Mouse (Mus musculus) intestine, embryonic 15.5 days (tissue): ENCODE measurements at regions not wholly inside any gene's neighbourhood (a gene's known extent, or its start where the extent isn't known, plus 50 kb on each side); places are given as distances from the start of the nearest gene placed in this dataset.

Source experiments
- ATAC-seq: fragments of 200-750 bp; cut with Nextera tagmentation; 2 replicates; pipeline ENCODE4 v1.8.0; 2017; ENCODE audit warnings: moderate TSS enrichment, moderate library complexity
- H3K27ac ChIP-seq: fragments of 300-500 bp; sonication (generic); 2 replicates; pipeline ENCODE4 v1.5.1; 2015; ENCODE audit warnings: mild to moderate bottlenecking, inconsistent platforms
- H3K27me3 ChIP-seq: fragments of 300-500 bp; sonication (generic); replicated peaks from 2 replicates; pipeline ENCODE4 v1.6.1; 2015; ENCODE audit warnings: inconsistent platforms
- H3K36me3 ChIP-seq: fragments of 300-500 bp; sonication (generic); 2 replicates; pipeline ENCODE4 v1.6.1; 2015; ENCODE audit warnings: inconsistent platforms
- H3K4me1 ChIP-seq: fragments of 300-500 bp; sonication (generic); replicated peaks from 2 replicates; pipeline ENCODE4 v1.6.1; 2015; ENCODE audit warnings: inconsistent platforms
- H3K4me2 ChIP-seq: fragments of 300-500 bp; sonication (generic); replicated peaks from 2 replicates; pipeline ENCODE4 v1.6.1; 2015; ENCODE audit warnings: mild to moderate bottlenecking, inconsistent platforms
- H3K4me3 ChIP-seq: fragments of 300-500 bp; sonication (generic); replicated peaks from 2 replicates; pipeline ENCODE4 v1.5.1; 2015; ENCODE audit warnings: inconsistent platforms
- H3K9ac ChIP-seq: fragments of 300-500 bp; sonication (generic); 2 replicates; pipeline ENCODE4 v1.6.1; 2015; ENCODE audit warnings: inconsistent platforms
- H3K9me3 ChIP-seq: fragments of 300-500 bp; sonication (generic); 2 replicates; pipeline ENCODE4 v1.6.1; 2016; ENCODE audit warnings: inconsistent platforms
- WGBS: fragments of 180-500 bp; shearing (Covaris S2); methylation state at CpG from one replicate; pipeline ENCODE4 v1.1.7; 2015; 5-methylcytosine and 5-hydroxymethylcytosine counted together

DNA sequence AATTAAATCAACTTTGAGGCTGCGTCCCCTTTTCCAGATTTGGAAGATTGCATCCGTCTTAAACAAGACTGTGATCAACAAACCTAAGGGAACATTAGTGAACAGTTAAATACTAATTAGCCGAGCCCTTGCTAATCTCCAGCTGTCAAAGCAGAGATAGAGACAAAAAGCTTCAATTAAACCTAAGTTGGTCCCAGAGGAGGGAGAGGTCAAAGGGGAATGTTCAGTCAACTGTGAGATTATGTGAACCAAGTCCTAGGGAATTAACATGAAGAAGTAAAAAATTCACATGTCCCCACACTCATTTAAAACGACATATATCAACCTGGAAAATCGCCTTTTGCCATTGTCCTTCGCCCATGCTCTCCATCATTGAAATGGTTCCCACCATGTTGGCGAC is 59.7 kb upstream of the Tbx20 start:
- H3K36me3 ChIP-seq: no peaks in the 10 kb centered on the region
- no peaks in the 10 kb centered on the region for H3K9me3 ChIP-seq
- H3K4me2 ChIP-seq: no peak overlapping the region
- H3K4me1 ChIP-seq: no peaks in the 10 kb centered on the region
- no peak overlapping the region for H3K27ac ChIP-seq
- 73% methylated on average over 7 of the region's 7 CpGs for WGBS
- H3K9ac ChIP-seq: no peak overlapping the region
- H3K4me3 ChIP-seq: no peak overlapping the region
- ATAC-seq: no peak
- H3K27me3 ChIP-seq: no peaks in the 10 kb centered on the region

DNA sequence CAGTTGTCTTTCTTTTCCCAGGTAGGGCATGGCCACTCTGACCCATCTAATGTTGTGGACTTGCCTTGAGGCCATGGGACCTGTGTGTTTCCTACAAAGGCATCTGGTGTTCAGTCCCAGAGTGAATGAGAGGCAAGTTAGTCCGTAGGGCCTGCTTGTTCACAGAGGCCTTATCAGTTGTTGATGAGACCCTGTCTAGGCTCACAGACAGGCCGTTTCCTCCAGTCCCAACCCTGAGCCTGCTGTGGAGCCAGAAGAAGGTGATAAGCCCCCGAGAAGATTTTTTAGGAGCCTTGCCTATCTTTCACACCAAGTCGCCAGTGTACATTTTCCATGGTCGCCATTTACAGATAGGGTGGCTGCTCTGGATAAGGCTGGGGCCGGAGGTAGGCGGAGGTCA is 74.1 kb upstream of the Tbx20 start:
- Histone ChIP-seq H3K4me2 (no peak overlapping the region), H3K9me3 (no peaks in the 10 kb centered on the region), H3K36me3 (no peaks in the 10 kb centered on the region), H3K27me3 (no peaks in the 10 kb centered on the region), H3K9ac (no peak overlapping the region), H3K27ac (no peak overlapping the region), H3K4me1 (no peaks in the 10 kb centered on the region), H3K4me3 (no peak overlapping the region)
- WGBS: 48% methylated on average over 7 of the region's 7 CpGs
- ATAC-seq: no peak

DNA sequence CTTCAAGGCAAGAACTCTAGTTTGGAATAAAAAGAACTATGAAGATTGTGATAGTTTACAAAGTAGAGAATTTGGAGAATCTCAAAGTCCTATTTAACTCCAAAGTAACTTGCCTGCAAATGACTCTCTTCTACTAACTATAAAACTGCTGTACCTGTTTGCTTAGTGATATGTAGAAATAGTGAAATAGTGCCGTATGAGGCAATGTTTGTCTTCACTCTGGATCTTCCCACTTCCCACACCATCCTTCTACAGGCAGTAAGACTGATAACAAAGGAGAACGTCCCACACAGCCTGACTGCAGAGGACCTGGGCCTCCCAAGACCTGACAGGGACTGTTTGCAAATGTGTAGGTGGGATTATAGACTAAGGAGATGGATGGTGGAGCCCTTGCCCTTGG is 85.4 kb upstream of the Tbx20 start:
- H3K4me1 ChIP-seq: no peaks in the 10 kb centered on the region
- no peak overlapping the region for H3K4me3 ChIP-seq
- no peaks in the 10 kb centered on the region for H3K27me3 ChIP-seq
- no peak for ATAC-seq
- 34% methylated on average over 2 of the region's 2 CpGs for WGBS
- H3K9me3 ChIP-seq: no peaks in the 10 kb centered on the region
- H3K9ac ChIP-seq: no peak overlapping the region
- H3K36me3 ChIP-seq: no peaks in the 10 kb centered on the region
- H3K27ac ChIP-seq: no peak overlapping the region
- no peak overlapping the region for H3K4me2 ChIP-seq

DNA sequence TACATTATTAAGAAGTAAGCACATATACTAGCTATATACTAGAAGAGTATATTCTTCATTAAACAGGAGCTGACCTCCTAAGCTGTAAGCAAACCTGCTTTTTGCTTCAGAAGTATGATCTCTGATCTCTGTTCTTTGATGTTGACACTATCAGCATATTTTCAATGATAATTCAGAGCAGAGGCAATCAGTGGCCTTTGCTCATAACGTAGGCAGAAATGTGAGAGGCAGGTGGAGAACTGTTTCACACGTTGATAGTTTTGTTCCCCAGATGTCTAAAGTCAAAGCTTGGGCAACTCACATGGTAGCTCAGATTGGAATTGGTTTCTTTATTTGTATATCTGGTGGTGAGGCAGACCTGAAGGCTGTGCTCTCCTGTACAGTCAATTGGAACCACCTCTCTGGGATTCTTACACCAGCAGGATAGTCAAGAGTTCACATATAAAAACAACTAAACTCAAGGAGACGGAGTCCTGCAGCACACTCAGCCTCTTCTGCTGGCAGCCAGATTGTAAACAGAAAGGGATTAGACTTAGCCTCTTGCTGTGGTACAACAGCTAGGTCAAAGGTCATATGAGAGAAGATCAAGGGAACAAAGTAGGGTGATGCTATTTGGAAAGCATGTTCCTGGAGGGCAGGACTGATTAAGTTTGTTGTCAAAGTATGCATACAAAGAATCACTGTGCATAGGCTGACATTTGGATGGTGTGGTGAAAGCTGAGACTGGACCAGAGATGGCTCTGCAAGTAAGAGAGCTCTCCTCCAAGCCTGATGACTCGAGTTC is 92.5 kb upstream of the Tbx20 start:
- no peak overlapping the region for H3K4me3 ChIP-seq
- no peak overlapping the region for H3K27ac ChIP-seq
- no peaks in the 10 kb centered on the region for H3K9me3 ChIP-seq
- H3K9ac ChIP-seq: no peak overlapping the region
- no peaks in the 10 kb centered on the region for H3K4me1 ChIP-seq
- 59% methylated on average over 4 of the region's 4 CpGs for WGBS
- H3K4me2 ChIP-seq: no peak overlapping the region
- no peaks in the 10 kb centered on the region for H3K27me3 ChIP-seq
- no peak for ATAC-seq
- no peaks in the 10 kb centered on the region for H3K36me3 ChIP-seq

DNA sequence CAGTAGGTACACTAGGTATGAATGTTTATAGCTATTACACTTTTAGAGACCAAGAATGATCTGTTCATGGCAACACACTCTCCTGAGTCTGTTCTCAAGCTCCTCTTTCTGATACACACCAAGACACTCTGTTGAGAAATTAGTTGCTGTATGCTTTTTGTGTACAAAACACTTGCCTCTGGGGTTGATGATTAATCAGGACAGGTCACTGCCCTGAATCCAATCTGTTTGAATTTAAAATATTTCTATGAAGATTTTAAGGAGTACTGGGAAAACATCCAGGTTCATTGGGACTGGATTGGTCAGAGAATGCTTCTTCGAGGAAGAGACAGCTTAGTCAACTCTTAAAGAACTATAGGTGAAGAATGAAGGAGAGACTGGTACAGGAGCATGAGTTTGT is 94.6 kb upstream of the Tbx20 start:
- no peak overlapping the region for H3K4me2 ChIP-seq
- H3K27me3 ChIP-seq: no peaks in the 10 kb centered on the region
- H3K27ac ChIP-seq: no peak overlapping the region
- H3K4me3 ChIP-seq: no peak overlapping the region
- 72% methylated on average over 1 of the region's 1 CpGs for WGBS
- no peak overlapping the region for H3K9ac ChIP-seq
- no peaks in the 10 kb centered on the region for H3K9me3 ChIP-seq
- no peaks in the 10 kb centered on the region for H3K36me3 ChIP-seq
- no peak for ATAC-seq
- no peaks in the 10 kb centered on the region for H3K4me1 ChIP-seq

DNA sequence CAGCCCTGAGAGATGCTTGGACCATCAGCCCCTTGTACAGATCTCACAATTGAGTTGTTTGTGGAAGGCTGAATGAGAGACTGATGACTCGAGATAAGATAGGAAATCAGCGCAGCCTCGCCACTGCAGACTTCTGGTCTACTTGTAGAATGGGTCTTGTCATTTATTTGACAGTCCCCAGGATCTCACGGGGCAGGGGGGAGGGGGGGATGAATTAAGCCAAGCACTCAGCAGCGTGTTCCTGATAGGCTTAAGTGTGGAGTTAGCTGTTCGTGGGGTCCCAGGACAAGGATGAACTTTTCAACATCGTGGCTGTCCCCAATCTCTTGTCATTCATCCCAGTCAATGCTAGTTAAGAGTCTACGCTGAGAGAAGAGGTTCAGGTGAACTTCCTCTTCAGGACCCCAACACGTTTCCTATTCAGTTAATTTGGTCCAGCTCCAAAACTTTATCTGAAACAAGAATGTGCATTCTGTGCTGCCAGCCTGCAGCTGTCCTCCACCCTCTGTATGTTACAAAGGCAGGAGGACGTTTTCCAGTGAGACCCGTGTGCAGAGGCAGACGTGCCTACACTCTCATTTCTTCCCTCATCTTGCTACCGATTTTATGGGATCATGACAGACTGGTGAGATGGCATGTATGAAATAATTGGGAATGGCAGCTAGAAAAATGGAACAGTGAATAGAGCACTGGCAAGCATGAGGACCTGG is 100.5 kb upstream of the Tbx20 start:
- H3K27me3 ChIP-seq: no peaks in the 10 kb centered on the region
- WGBS: 44% methylated on average over 13 of the region's 13 CpGs
- H3K36me3 ChIP-seq: no peaks in the 10 kb centered on the region

DNA sequence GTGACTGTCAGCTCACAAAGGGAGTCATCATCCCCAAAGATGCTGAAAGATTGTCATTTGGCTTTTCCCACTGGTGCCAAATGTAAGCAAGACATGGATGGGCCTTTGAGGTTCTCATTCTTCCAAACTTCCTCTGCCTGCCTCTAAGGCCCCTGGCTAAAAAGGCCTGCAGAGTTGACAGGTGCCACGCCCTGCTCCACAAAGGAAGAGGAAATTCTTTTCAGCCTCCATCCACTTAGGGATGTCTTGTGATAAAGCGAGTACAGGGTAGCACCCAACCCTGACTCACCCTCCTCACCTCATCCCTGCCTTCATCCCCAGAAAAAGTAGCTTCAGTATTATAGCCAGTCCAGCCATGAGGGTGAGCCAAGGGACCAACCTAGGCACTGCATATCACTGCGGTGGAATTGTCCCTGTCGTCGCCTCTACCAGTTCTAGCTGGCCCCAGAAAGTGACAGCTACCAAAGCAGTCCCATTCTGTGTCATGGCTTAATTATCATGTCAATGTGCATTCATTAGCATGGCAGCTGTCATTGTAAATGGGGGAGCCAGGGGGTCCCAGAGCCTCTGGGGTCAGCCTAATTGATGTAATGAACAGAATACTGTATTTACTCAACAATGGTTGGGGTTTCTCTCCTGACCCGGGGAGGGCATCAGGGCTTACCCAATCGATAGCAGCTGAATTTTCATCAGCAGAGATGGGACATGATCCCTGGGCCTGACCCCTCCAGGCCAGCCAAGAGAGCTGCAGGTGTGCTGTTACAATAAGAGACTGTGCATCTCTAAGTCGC is 104.5 kb upstream of the Tbx20 start:
- H3K27ac ChIP-seq: no peak overlapping the region
- no peaks in the 10 kb centered on the region for H3K9me3 ChIP-seq
- no peak overlapping the region for H3K4me3 ChIP-seq
- no peak overlapping the region for H3K9ac ChIP-seq
- H3K27me3 ChIP-seq: no peaks in the 10 kb centered on the region
- no peak overlapping the region for H3K4me2 ChIP-seq
- H3K4me1 ChIP-seq: no peaks in the 10 kb centered on the region
- no peak for ATAC-seq
- H3K36me3 ChIP-seq: no peaks in the 10 kb centered on the region
- 56% methylated on average over 8 of the region's 8 CpGs for WGBS

More for the DNA sequence above, 100.5 kb upstream of the Tbx20 start:
- Histone ChIP-seq H3K9me3 (no peaks in the 10 kb centered on the region), H3K4me3 (no peak overlapping the region), H3K9ac (no peak overlapping the region), H3K4me2 (no peak overlapping the region), H3K27ac (no peak overlapping the region), H3K4me1 (no peaks in the 10 kb centered on the region)
- no peak for ATAC-seq

DNA sequence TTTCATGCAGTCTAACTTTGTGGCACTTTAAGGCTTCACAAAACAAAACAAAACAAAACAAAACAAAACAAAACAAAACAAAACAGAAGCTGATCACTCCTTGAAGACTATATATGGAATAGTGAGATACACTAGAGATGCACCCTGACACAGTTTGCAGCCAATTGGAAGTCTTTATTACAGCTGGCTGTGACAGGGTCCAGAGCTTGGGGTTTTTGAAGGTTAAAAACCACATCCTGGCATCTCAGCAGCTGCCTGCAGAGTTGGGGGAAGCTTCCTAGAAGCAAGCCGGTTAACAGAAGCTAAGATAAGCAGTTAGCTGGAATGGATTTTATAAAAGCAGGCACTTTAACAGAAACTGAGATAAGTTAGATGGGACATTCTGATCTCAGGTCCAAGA is 105.6 kb upstream of the Tbx20 start:
- no peak overlapping the region for H3K27ac ChIP-seq
- no peak overlapping the region for H3K4me3 ChIP-seq
- 65% methylated on average over 1 of the region's 1 CpGs for WGBS
- no peak for ATAC-seq
- no peaks in the 10 kb centered on the region for H3K9me3 ChIP-seq
- H3K4me1 ChIP-seq: no peaks in the 10 kb centered on the region
- H3K36me3 ChIP-seq: no peaks in the 10 kb centered on the region
- no peak overlapping the region for H3K4me2 ChIP-seq
- no peak overlapping the region for H3K9ac ChIP-seq
- H3K27me3 ChIP-seq: no peaks in the 10 kb centered on the region

DNA sequence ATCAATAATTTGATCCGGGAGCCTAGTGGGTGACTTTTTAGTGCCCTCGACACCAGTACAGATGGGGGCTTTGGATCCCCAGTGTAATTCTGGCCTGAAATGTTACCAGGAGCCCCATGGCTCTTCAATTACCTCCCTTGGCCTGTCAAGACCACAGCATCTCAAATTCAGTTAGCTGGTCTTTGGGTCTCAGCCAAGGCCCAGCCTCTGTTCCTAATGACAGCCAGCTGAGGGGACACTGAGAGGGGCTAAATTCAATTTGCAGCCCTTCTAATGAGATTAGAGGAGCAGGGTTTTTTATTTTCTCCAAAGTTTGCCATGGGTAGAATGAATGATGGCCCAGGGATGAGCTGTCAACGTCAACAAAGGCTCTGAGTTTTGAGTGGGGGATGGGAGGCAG is 109.9 kb upstream of the Tbx20 start:
- 58% methylated on average over 3 of the region's 3 CpGs for WGBS
- no peak overlapping the region for H3K4me3 ChIP-seq
- no peak overlapping the region for H3K27ac ChIP-seq
- no peaks in the 10 kb centered on the region for H3K9me3 ChIP-seq
- H3K36me3 ChIP-seq: no peaks in the 10 kb centered on the region
- no peak overlapping the region for H3K9ac ChIP-seq
- H3K4me1 ChIP-seq: no peaks in the 10 kb centered on the region
- H3K27me3 ChIP-seq: no peaks in the 10 kb centered on the region
- H3K4me2 ChIP-seq: no peak overlapping the region
- no peak for ATAC-seq

DNA sequence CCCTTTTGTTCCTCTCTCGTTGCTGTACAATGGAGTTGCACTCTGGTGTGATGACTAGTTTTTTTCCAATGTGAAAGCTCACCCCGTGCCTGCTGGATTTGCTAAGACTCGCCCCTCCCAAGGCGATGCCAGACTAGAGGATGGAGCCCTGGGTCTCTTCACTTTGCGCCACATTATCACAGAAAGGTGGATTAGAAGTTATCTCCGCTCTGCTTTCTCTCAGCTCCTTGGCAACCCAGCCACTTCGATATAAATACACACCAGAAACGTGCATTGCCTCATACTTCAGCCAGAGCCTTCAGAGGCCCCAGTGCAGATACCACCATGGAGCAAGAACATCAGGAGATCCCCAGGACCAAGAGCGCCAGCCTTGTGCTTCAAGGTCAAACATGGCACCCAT is 114.2 kb upstream of the Tbx20 start:
- 60% methylated on average over 9 of the region's 9 CpGs for WGBS
- Histone ChIP-seq H3K9me3 (no peaks in the 10 kb centered on the region), H3K4me1 (no peaks in the 10 kb centered on the region), H3K27me3 (no peaks in the 10 kb centered on the region), H3K4me3 (no peak overlapping the region), H3K4me2 (no peak overlapping the region), H3K9ac (no peak overlapping the region), H3K36me3 (no peaks in the 10 kb centered on the region), H3K27ac (no peak overlapping the region)
- no peak for ATAC-seq

DNA sequence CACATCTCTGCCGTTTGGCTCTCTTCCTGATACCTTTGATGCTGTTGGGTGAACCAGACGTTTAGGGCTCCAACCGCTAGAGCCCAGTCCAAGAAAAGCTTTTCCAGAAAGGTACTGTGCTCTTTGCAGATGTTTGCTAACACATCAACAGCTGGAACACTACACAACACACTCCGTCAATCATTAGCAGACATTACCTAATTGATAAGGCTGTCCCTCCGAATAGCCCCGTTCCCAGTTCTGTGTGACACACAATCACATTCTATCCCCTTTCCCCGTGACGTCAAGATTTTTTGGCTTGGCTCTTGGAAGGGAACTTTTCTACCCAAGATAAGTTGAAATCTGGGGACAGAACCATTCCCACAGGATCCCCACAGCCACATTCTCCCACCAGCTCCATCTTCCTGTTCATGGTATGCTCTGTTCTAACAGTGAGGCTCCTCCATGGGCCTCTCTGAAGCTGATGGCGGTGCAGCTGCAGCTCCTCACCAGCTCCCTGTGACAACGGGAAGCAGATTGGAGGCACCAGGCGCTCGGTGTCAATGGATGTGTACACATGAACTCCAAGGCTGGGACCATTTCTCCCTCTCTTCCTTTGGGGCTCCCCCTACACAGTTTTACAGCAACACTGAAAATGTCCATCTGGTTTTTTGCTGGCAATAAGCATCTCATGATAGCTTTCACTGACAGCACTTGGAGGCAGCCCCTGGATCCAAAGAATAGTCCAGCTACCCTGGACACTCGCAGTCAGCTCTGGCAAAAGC is 122.6 kb upstream of the Tbx20 start:
- H3K4me2 ChIP-seq: no peak overlapping the region
- H3K9me3 ChIP-seq: no peaks in the 10 kb centered on the region
- ATAC-seq: peak; percentile 65
- 0 out of 2 replicates have a peak, but pooled peaks cover 3% of the 10 kb centered on the region for H3K4me1 ChIP-seq
- no peak overlapping the region for H3K9ac ChIP-seq
- H3K36me3 ChIP-seq: no peaks in the 10 kb centered on the region
- 57% methylated on average over 13 of the region's 13 CpGs for WGBS
- H3K27ac ChIP-seq: no peak overlapping the region
- no peaks in the 10 kb centered on the region for H3K27me3 ChIP-seq
- no peak overlapping the region for H3K4me3 ChIP-seq
